In genomic region chr4:148038079-148038599, GRCm38 (mm10) we compare ENCODE assay signal across 7 mouse cellular contexts. TPM values are rescaled to one million over a fixed set of nuclear protein-coding genes. Genes with fewer than 3 reads are reported as not detected.
A peak's percentile ranks its signal among the peaks of the same experiment; 100 is the strongest.
DNase-seq lines count a peak whose midpoint lies in the region; ATAC-seq and TF ChIP-seq lines count a peak whose summit lies in the region.

No protein-coding gene starts in this region.

- TF ChIP-seq EP300 in lung, postnatal 0 days (IDR thresholded peaks at IDR 0.05), result no peak

- 6% methylated on average over 26 of the region's 26 CpGs for WGBS in lung, postnatal 0 days
- 7% methylated on average over 26 of the region's 26 CpGs for WGBS in forebrain, embryonic 11.5 days
- WGBS in limb, embryonic 12.5 days, result 9% methylated on average over 26 of the region's 26 CpGs
- 9% methylated on average over 26 of the region's 26 CpGs for WGBS in stomach, embryonic 14.5 days

- H3K27me3 ChIP-seq in lung, postnatal 0 days (replicated peaks; ENCODE audit: insufficient read depth, low read length), result no peaks in the 10 kb centered on the region
- H3K27me3 ChIP-seq in forebrain, embryonic 11.5 days (ENCODE audit: control insufficient read depth, insufficient read depth, low read length), result no peaks in the 10 kb centered on the region
- H3K27me3 ChIP-seq in limb, embryonic 12.5 days, result no peaks in the 10 kb centered on the region
- no peaks in the 10 kb centered on the region for H3K27me3 ChIP-seq in stomach, embryonic 14.5 days (ENCODE audit: control insufficient read depth, insufficient read depth, low read length)

- H3K36me3 ChIP-seq in lung, postnatal 0 days (ENCODE audit: insufficient read depth, low read length), result peaks cover 4% of the 10 kb centered on the region; the same call in 1 of the 2 replicates
- no peaks in the 10 kb centered on the region; the same call in 1 of the 2 replicates for H3K36me3 ChIP-seq in forebrain, embryonic 11.5 days (ENCODE audit: control insufficient read depth, insufficient read depth, low read length)
- H3K36me3 ChIP-seq in limb, embryonic 12.5 days, result peaks cover 35% of the 10 kb centered on the region
- peaks cover 6% of the 10 kb centered on the region for H3K36me3 ChIP-seq in stomach, embryonic 14.5 days (ENCODE audit: control insufficient read depth, insufficient read depth, low read length)

- H3K4me2 ChIP-seq in lung, postnatal 0 days (replicated peaks; ENCODE audit: low read depth, low read length), result peak overlapping the region; percentile 90
- H3K4me2 ChIP-seq in forebrain, embryonic 11.5 days (ENCODE audit: low read depth, low read length, severe bottlenecking), result peak overlapping the region; percentile 49
- H3K4me2 ChIP-seq in limb, embryonic 12.5 days, result peak overlapping the region; percentile 84
- H3K4me2 ChIP-seq in stomach, embryonic 14.5 days (replicated peaks; ENCODE audit: low read depth, low read length), result peak overlapping the region; percentile 67

- no peaks in the 10 kb centered on the region for H3K9me3 ChIP-seq in lung, postnatal 0 days (ENCODE audit: low read length)
- H3K9me3 ChIP-seq in forebrain, embryonic 11.5 days (ENCODE audit: control insufficient read depth, low read length), result no peaks in the 10 kb centered on the region
- H3K9me3 ChIP-seq in limb, embryonic 12.5 days, result no peaks in the 10 kb centered on the region
- H3K9me3 ChIP-seq in stomach, embryonic 14.5 days (ENCODE audit: control insufficient read depth, low read depth, low read length), result no peaks in the 10 kb centered on the region

- no peak for DNase-seq in lung, postnatal 0 days (ENCODE audit: low spot score)
- no peak for DNase-seq in lung, postnatal 10 days
- no peak for DNase-seq in forebrain, embryonic 11.5 days (ENCODE audit: low spot score)
- no peak for DNase-seq in testis, postnatal 10 days (ENCODE audit: low spot score)

- TF ChIP-seq CTCF in lung, postnatal 0 days (IDR thresholded peaks at IDR 0.05), result no peak; the same call in 1 of the 2 replicates

- H3K9ac ChIP-seq in lung, postnatal 0 days (replicated peaks; ENCODE audit: low read depth), result peak overlapping the region; percentile 54
- H3K9ac ChIP-seq in forebrain, embryonic 11.5 days (ENCODE audit: low read length), result peak overlapping the region; percentile 78
- peak overlapping the region; percentile 77 for H3K9ac ChIP-seq in limb, embryonic 12.5 days (replicated peaks)
- H3K9ac ChIP-seq in stomach, embryonic 14.5 days (replicated peaks; ENCODE audit: low read depth, low read length), result peak overlapping the region; percentile 54

- H3K4me3 ChIP-seq in lung, postnatal 0 days (ENCODE audit: low read depth, low read length), result peak overlapping the region; percentile 73
- peak overlapping the region; percentile 89 for H3K4me3 ChIP-seq in forebrain, embryonic 11.5 days (ENCODE audit: low read depth, low read length)
- peak overlapping the region; percentile 78 for H3K4me3 ChIP-seq in limb, embryonic 12.5 days (replicated peaks)
- peak overlapping the region; percentile 78 for H3K4me3 ChIP-seq in stomach, embryonic 14.5 days (ENCODE audit: low read depth, low read length)

- H3K4me1 ChIP-seq in lung, postnatal 0 days (ENCODE audit: insufficient read depth, low read depth, low read length), result peaks cover 17% of the 10 kb centered on the region; the same call in 1 of the 2 replicates
- H3K4me1 ChIP-seq in forebrain, embryonic 11.5 days (replicated peaks; ENCODE audit: control insufficient read depth, insufficient read depth, low read length), result peaks cover 13% of the 10 kb centered on the region
- peaks cover 42% of the 10 kb centered on the region for H3K4me1 ChIP-seq in limb, embryonic 12.5 days (replicated peaks)
- peaks cover 34% of the 10 kb centered on the region for H3K4me1 ChIP-seq in stomach, embryonic 14.5 days (ENCODE audit: control insufficient read depth, insufficient read depth, low read length)

- ATAC-seq in lung, postnatal 0 days, result no peak
- no peak for ATAC-seq in forebrain, embryonic 11.5 days (replicated peaks; ENCODE audit: low FRiP score)
- ATAC-seq in limb, embryonic 12.5 days (ENCODE audit: insufficient number of reproducible peaks, insufficient read depth, low FRiP score, low TSS enrichment, low read depth), result no peak
- ATAC-seq in stomach, embryonic 14.5 days (ENCODE audit: insufficient number of reproducible peaks, insufficient read depth, low FRiP score, low read depth), result no peak
- no peak for ATAC-seq in activated CD4-positive, CD25-positive, alpha-beta regulatory T cell, adult 4 months

- H3K27ac ChIP-seq in lung, postnatal 0 days (ENCODE audit: low read length), result peak overlapping the region; percentile 84
- peak overlapping the region; percentile 50; the same call in 1 of the 2 replicates for H3K27ac ChIP-seq in forebrain, embryonic 11.5 days (ENCODE audit: low read depth, low read length)
- peak overlapping the region; percentile 72; the same call in 1 of the 2 replicates for H3K27ac ChIP-seq in limb, embryonic 12.5 days
- peak overlapping the region; percentile 75; the same call in 1 of the 2 replicates for H3K27ac ChIP-seq in stomach, embryonic 14.5 days (ENCODE audit: low read length)

RNA-seq across cellular contexts. Expression of gene Clcn6, which starts 0.5 kb away (rescaled TPM):
- 3.5 and 4.1 TPM in 2 replicates for polyA plus RNA-seq in lung, postnatal 0 days (2015; fragmentation: Nextera tagmentation; extraction: Ambion mirVana)
- 14.6 and 15.5 TPM in 2 replicates for polyA plus RNA-seq in forebrain, embryonic 11.5 days (2014; fragmentation: Nextera tagmentation; extraction: Ambion mirVana)
- polyA plus RNA-seq in limb, embryonic 12.5 days (2016; fragmentation: Nextera tagmentation; extraction: Ambion mirVana), result 8.5 and 8.8 TPM in 2 replicates
- 6.2 and 6.6 TPM in 2 replicates for polyA plus RNA-seq in stomach, embryonic 14.5 days (2014; fragmentation: Nextera tagmentation; extraction: Ambion mirVana)
- polyA plus RNA-seq in activated CD4-positive, CD25-positive, alpha-beta regulatory T cell, adult 4 months (2017; shearing (Covaris generic)), result 1 to 10 TPM; 2.4 to 3.3 TPM

RNA-seq across cellular contexts. Expression of gene Mthfr, which starts 0.7 kb away (rescaled TPM):
- 14.0 and 14.2 TPM in 2 replicates for polyA plus RNA-seq in lung, postnatal 0 days (2015; fragmentation: Nextera tagmentation; extraction: Ambion mirVana)
- polyA plus RNA-seq in forebrain, embryonic 11.5 days (2014; fragmentation: Nextera tagmentation; extraction: Ambion mirVana), result 25.5 and 27.6 TPM in 2 replicates
- 27.3 and 28.9 TPM in 2 replicates for polyA plus RNA-seq in limb, embryonic 12.5 days (2016; fragmentation: Nextera tagmentation; extraction: Ambion mirVana)
- polyA plus RNA-seq in stomach, embryonic 14.5 days (2014; fragmentation: Nextera tagmentation; extraction: Ambion mirVana), result 18.0 and 18.4 TPM in 2 replicates
- polyA plus RNA-seq in activated CD4-positive, CD25-positive, alpha-beta regulatory T cell, adult 4 months (2017; shearing (Covaris generic)), result 10 to 100 TPM in 1 of 2 experiments, 1 to 10 TPM in 1; 6.0 to 12.9 TPM

RNA-seq across cellular contexts. Expression of gene Nppa, which starts 37.6 kb away (rescaled TPM):
- 1.6 and 2.8 TPM in 2 replicates for polyA plus RNA-seq in lung, postnatal 0 days (2015; fragmentation: Nextera tagmentation; extraction: Ambion mirVana)
- polyA plus RNA-seq in forebrain, embryonic 11.5 days (2014; fragmentation: Nextera tagmentation; extraction: Ambion mirVana), result 0.29 TPM in 1 of 2 replicates, not detected in the other
- 0.74 and 1.5 TPM in 2 replicates for polyA plus RNA-seq in limb, embryonic 12.5 days (2016; fragmentation: Nextera tagmentation; extraction: Ambion mirVana)
- polyA plus RNA-seq in stomach, embryonic 14.5 days (2014; fragmentation: Nextera tagmentation; extraction: Ambion mirVana), result 1.2 and 2.3 TPM in 2 replicates
- polyA plus RNA-seq in activated CD4-positive, CD25-positive, alpha-beta regulatory T cell, adult 4 months (2017; shearing (Covaris generic)), result not detected

RNA-seq across cellular contexts. Expression of gene Agtrap, which starts 49.7 kb away (rescaled TPM):
- polyA plus RNA-seq in lung, postnatal 0 days (2015; fragmentation: Nextera tagmentation; extraction: Ambion mirVana), result 20.7 and 22.0 TPM in 2 replicates
- 15.0 and 15.6 TPM in 2 replicates for polyA plus RNA-seq in forebrain, embryonic 11.5 days (2014; fragmentation: Nextera tagmentation; extraction: Ambion mirVana)
- 11.2 and 12.0 TPM in 2 replicates for polyA plus RNA-seq in limb, embryonic 12.5 days (2016; fragmentation: Nextera tagmentation; extraction: Ambion mirVana)
- 12.8 and 13.3 TPM in 2 replicates for polyA plus RNA-seq in stomach, embryonic 14.5 days (2014; fragmentation: Nextera tagmentation; extraction: Ambion mirVana)
- polyA plus RNA-seq in activated CD4-positive, CD25-positive, alpha-beta regulatory T cell, adult 4 months (2017; shearing (Covaris generic)), result 10 to 100 TPM; 16.7 to 17.4 TPM

RNA-seq across cellular contexts. Expression of gene Nppb, which starts 52.6 kb away (rescaled TPM):
- not detected in 2 replicates for polyA plus RNA-seq in lung, postnatal 0 days (2015; fragmentation: Nextera tagmentation; extraction: Ambion mirVana)
- polyA plus RNA-seq in forebrain, embryonic 11.5 days (2014; fragmentation: Nextera tagmentation; extraction: Ambion mirVana), result not detected in 2 replicates
- polyA plus RNA-seq in limb, embryonic 12.5 days (2016; fragmentation: Nextera tagmentation; extraction: Ambion mirVana), result 0.28 TPM in 1 of 2 replicates, not detected in the other
- polyA plus RNA-seq in stomach, embryonic 14.5 days (2014; fragmentation: Nextera tagmentation; extraction: Ambion mirVana), result not detected in 2 replicates
- polyA plus RNA-seq in activated CD4-positive, CD25-positive, alpha-beta regulatory T cell, adult 4 months (2017; shearing (Covaris generic)), result not detected
